Mouse (Mus musculus): ENCODE measurements around the gene Gm12845.
A peak's percentile ranks its signal among the peaks of the same experiment; 100 is the strongest.

DNA sequence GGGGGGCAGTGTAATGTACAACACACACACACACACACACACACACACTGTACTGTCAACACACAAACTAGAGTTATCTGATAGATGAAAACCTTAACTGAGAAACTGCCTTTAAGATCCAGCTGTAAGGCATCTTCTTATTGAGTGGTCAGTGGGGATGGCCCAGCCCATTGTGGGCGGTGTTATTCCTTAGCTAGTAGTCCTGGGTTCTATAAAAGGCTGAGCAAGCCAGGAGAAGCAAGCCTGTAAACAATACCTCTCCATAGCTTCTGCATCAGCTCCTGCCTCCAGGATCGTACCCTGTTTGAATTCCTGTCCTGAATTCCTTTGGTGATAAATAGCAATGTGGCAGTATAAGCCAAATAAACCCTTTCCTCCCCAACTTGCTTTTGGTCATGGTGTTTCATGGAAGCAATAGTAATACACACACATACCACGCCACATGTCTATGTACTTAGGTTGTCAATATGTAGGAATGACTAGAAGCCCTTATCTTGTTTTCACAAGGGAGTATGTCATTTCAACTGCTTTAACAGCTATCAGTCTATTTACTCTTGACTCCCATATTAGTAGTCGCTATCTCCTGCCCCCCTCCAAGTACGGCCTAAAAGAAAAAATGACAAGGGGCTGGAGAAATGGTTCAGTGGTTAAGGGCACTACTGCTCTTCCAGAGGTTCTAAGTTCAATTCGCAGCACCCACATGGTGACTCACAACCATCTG is 41.0 kb upstream of the Gm12845 start:
- no peak for TF ChIP-seq RAD21 (IDR thresholded peaks at IDR 0.05; ENCODE audit: low read depth, low read length)
- TF ChIP-seq CTCF (IDR thresholded peaks at IDR 0.05 in 2 of 3, conservative IDR thresholded peaks at IDR 0.05 in 1 of 3; ENCODE audit: control insufficient read depth in 1 of 3, insufficient read depth in 1 of 3, low read depth in 2 of 3, low read length in 3 of 3, poor library complexity in 1 of 3, severe bottlenecking in 1 of 3), result no peak; a peak in 1 of 6 replicates
- TF ChIP-seq POLR2AphosphoS2 (IDR thresholded peaks at IDR 0.05; ENCODE audit: low read length), result no peak
- peak; percentile 30 for TF ChIP-seq TAL1 (IDR thresholded peaks at IDR 0.05; ENCODE audit: low read length)
- TF ChIP-seq NRF1 (IDR thresholded peaks at IDR 0.05; ENCODE audit: insufficient read depth, low read depth, low read length, poor library complexity, severe bottlenecking), result no peak
- TF ChIP-seq KAT2A (conservative IDR thresholded peaks at IDR 0.05; ENCODE audit: low read depth, low read length), result no peak
- TF ChIP-seq POLR2A (IDR thresholded peaks at IDR 0.05; ENCODE audit: control insufficient read depth in 1 of 2, insufficient read depth in 1 of 2, low read depth in 1 of 2, low read length in 2 of 2, poor library complexity in 1 of 2), result peak in 1 of 2 experiments; percentile 33; a peak in 1 of 4 replicates
- TF ChIP-seq USF1 (IDR thresholded peaks at IDR 0.05; ENCODE audit: low read depth, low read length), result no peak
- TF ChIP-seq NELFE (IDR thresholded peaks at IDR 0.05; ENCODE audit: low read depth, low read length), result peak; percentile 15; the same call in 1 of the 2 replicates
- TF ChIP-seq ZKSCAN1 (IDR thresholded peaks at IDR 0.05; ENCODE audit: low read depth, low read length), result no peak
- peak; percentile 54 for TF ChIP-seq GATA1 (IDR thresholded peaks at IDR 0.05; ENCODE audit: low read depth, low read length)
- no peak for TF ChIP-seq ELF1 (IDR thresholded peaks at IDR 0.05; ENCODE audit: low read depth, low read length)
